Mouse (Mus musculus): ENCODE data around the gene Ccdc142. TPM values are rescaled to one million over a fixed set of nuclear protein-coding genes. Genes with fewer than 3 reads are reported as not detected.

Gene Ccdc142
- polyA plus RNA-seq, 2 experiments, result 0.23 to 1.1 TPM

GRCm38 (mm10) chr6:83083497-83083896, 17.9 kb upstream of the Ccdc142 start:
- Histone ChIP-seq H3K36me3 (replicated peaks; ENCODE audit: control insufficient read depth, insufficient read depth, low read depth) (peaks cover 6% of the 10 kb centered on the region), H3K27ac (no peak overlapping the region), H3K4me3 (ENCODE audit: insufficient read depth in 1 of 2, low read depth in 2 of 2, low read length in 2 of 2) (no peak overlapping the region), H3K27me3 (ENCODE audit: control insufficient read depth, insufficient read depth, low read length) (peaks cover 51% of the 10 kb centered on the region), H3K4me2 (ENCODE audit: low read depth) (no peak overlapping the region), H3K9me3 (ENCODE audit: control insufficient read depth, low read length) (no peaks in the 10 kb centered on the region), H3K4me1 (replicated peaks; ENCODE audit: control insufficient read depth in 2 of 2, insufficient read depth in 2 of 2, low read length in 1 of 2) (peaks cover 8% of the 10 kb centered on the region in 2 experiments), H3K9ac (replicated peaks) (no peak overlapping the region)
- DNase-seq (ENCODE audit: low read depth in 3 of 3, low spot score in 3 of 3) (no peak), ATAC-seq (ENCODE audit: insufficient read depth) (no peak)
- TF ChIP-seq EP300 (IDR thresholded peaks at IDR 0.05; ENCODE audit: low read depth) (no peak), CTCF (IDR thresholded peaks at IDR 0.05; ENCODE audit: low read depth) (no peak)
- 39% methylated on average over 5 of the region's 5 CpGs for WGBS (ENCODE audit: insufficient replicate concordance)

GRCm38 (mm10) chr6:83084477-83084876, 16.9 kb upstream of the Ccdc142 start:
- Histone ChIP-seq H3K4me2 (ENCODE audit: low read depth) (no peak overlapping the region), H3K27ac (no peak overlapping the region), H3K27me3 (ENCODE audit: control insufficient read depth, insufficient read depth, low read length) (peaks cover 58% of the 10 kb centered on the region), H3K4me1 (replicated peaks; ENCODE audit: control insufficient read depth in 2 of 2, insufficient read depth in 2 of 2, low read length in 1 of 2) (peaks cover 0 to 3% of the 10 kb centered on the region in 2 experiments), H3K9ac (replicated peaks) (no peak overlapping the region; the same call in 1 of the 2 replicates), H3K9me3 (ENCODE audit: control insufficient read depth, low read length) (no peaks in the 10 kb centered on the region), H3K36me3 (replicated peaks; ENCODE audit: control insufficient read depth, insufficient read depth, low read depth) (peaks cover 6% of the 10 kb centered on the region), H3K4me3 (ENCODE audit: insufficient read depth in 1 of 2, low read depth in 2 of 2, low read length in 2 of 2) (no peak overlapping the region)
- TF ChIP-seq EP300 (IDR thresholded peaks at IDR 0.05; ENCODE audit: low read depth) (no peak), CTCF (IDR thresholded peaks at IDR 0.05; ENCODE audit: low read depth) (no peak)
- DNase-seq (ENCODE audit: low read depth in 3 of 3, low spot score in 3 of 3), result no peak
- 15% methylated on average over 6 of the region's 6 CpGs for WGBS (ENCODE audit: insufficient replicate concordance)
- ATAC-seq (ENCODE audit: insufficient read depth), result no peak

- ATAC-seq (ENCODE audit: insufficient read depth) (no peak), DNase-seq (ENCODE audit: low read depth in 3 of 3, low spot score in 3 of 3) (no peak)
- Histone ChIP-seq H3K4me1 (replicated peaks; ENCODE audit: control insufficient read depth in 2 of 2, insufficient read depth in 2 of 2, low read length in 1 of 2) (no peaks in the 10 kb centered on the region; a peak in 1 of 4 replicates), H3K27me3 (ENCODE audit: control insufficient read depth, insufficient read depth, low read length) (peaks cover 63% of the 10 kb centered on the region), H3K36me3 (replicated peaks; ENCODE audit: control insufficient read depth, insufficient read depth, low read depth) (no peaks in the 10 kb centered on the region), H3K9ac (replicated peaks) (no peak within 1 kb of the TSS), H3K27ac (no peak within 1 kb of the TSS), H3K9me3 (ENCODE audit: control insufficient read depth, low read length) (no peaks in the 10 kb centered on the region), H3K4me2 (ENCODE audit: low read depth) (peak within 1 kb of the TSS; percentile 38), H3K4me3 (ENCODE audit: insufficient read depth in 1 of 2, low read depth in 2 of 2, low read length in 2 of 2) (peak within 1 kb of the TSS in 1 of 2 experiments; percentile 2; a peak in 1 of 4 replicates)
- WGBS (ENCODE audit: insufficient replicate concordance), result 2% methylated on average over 42 of the region's 42 CpGs
- TF ChIP-seq EP300 (IDR thresholded peaks at IDR 0.05; ENCODE audit: low read depth) (no peak), CTCF (IDR thresholded peaks at IDR 0.05; ENCODE audit: low read depth) (no peak)
Observed at GRCm38 (mm10) chr6:83086121-83087035, 15.0 kb upstream of the Ccdc142 start, which contains the start of gene Lbx2. Gene Lbx2 (plus strand): TSS chr6:83086367.

GRCm38 (mm10) chr6:83087205-83087925, 14.0 kb upstream of the Ccdc142 start:
- DNase-seq (ENCODE audit: low read depth in 3 of 3, low spot score in 3 of 3) (no peak), ATAC-seq (ENCODE audit: insufficient read depth) (no peak)
- Histone ChIP-seq H3K4me2 (ENCODE audit: low read depth) (peak overlapping the region; percentile 16), H3K27ac (no peak overlapping the region), H3K27me3 (ENCODE audit: control insufficient read depth, insufficient read depth, low read length) (peaks cover 63% of the 10 kb centered on the region), H3K9me3 (ENCODE audit: control insufficient read depth, low read length) (no peaks in the 10 kb centered on the region), H3K9ac (replicated peaks) (no peak overlapping the region), H3K36me3 (replicated peaks; ENCODE audit: control insufficient read depth, insufficient read depth, low read depth) (no peaks in the 10 kb centered on the region), H3K4me1 (replicated peaks; ENCODE audit: control insufficient read depth in 2 of 2, insufficient read depth in 2 of 2, low read length in 1 of 2) (no peaks in the 10 kb centered on the region; a peak in 1 of 4 replicates), H3K4me3 (ENCODE audit: insufficient read depth in 1 of 2, low read depth in 2 of 2, low read length in 2 of 2) (0 out of 4 replicates have a peak overlapping the region, but pooled peaks have one; percentile 2 to 4)
- TF ChIP-seq CTCF (IDR thresholded peaks at IDR 0.05; ENCODE audit: low read depth) (no peak), EP300 (IDR thresholded peaks at IDR 0.05; ENCODE audit: low read depth) (no peak)
- WGBS (ENCODE audit: insufficient replicate concordance), result 3% methylated on average over 47 of the region's 47 CpGs

GRCm38 (mm10) chr6:83087926-83088260, 13.5 kb upstream of the Ccdc142 start:
- no peaks in the 10 kb centered on the region; a peak in 1 of 4 replicates for H3K4me1 ChIP-seq (replicated peaks; ENCODE audit: control insufficient read depth in 2 of 2, insufficient read depth in 2 of 2, low read length in 1 of 2)
- H3K4me3 ChIP-seq (ENCODE audit: insufficient read depth in 1 of 2, low read depth in 2 of 2, low read length in 2 of 2), result 0 out of 4 replicates have a peak overlapping the region, but pooled peaks of 1 of the 2 experiments have one; percentile 4
- H3K27ac ChIP-seq, result no peak overlapping the region
- 13% methylated on average over 9 of the region's 9 CpGs for WGBS (ENCODE audit: insufficient replicate concordance)
- no peak for TF ChIP-seq EP300 (IDR thresholded peaks at IDR 0.05; ENCODE audit: low read depth)
- TF ChIP-seq CTCF (IDR thresholded peaks at IDR 0.05; ENCODE audit: low read depth), result no peak
- H3K9me3 ChIP-seq (ENCODE audit: control insufficient read depth, low read length), result no peaks in the 10 kb centered on the region
- no peak overlapping the region for H3K9ac ChIP-seq (replicated peaks)
- no peak for ATAC-seq (ENCODE audit: insufficient read depth)
- H3K36me3 ChIP-seq (replicated peaks; ENCODE audit: control insufficient read depth, insufficient read depth, low read depth), result no peaks in the 10 kb centered on the region
- DNase-seq (ENCODE audit: low read depth in 3 of 3, low spot score in 3 of 3), result no peak
- H3K4me2 ChIP-seq (ENCODE audit: low read depth), result peak overlapping the region; percentile 16
- peaks cover 65% of the 10 kb centered on the region for H3K27me3 ChIP-seq (ENCODE audit: control insufficient read depth, insufficient read depth, low read length)
